Mouse (Mus musculus) forebrain, embryonic 14.5 days (tissue): Measurements from ENCODE around the gene Ddx55. TPM values are rescaled to one million over a fixed set of nuclear protein-coding genes. Genes with fewer than 3 reads are reported as not detected.

ENCODE experiments used
- ATAC-seq: fragments of 200-750 bp; cut with Nextera tagmentation; 2 replicates; pipeline ENCODE4 v1.8.0; 2017; ENCODE audit warnings: mild to moderate bottlenecking, moderate library complexity
- DNase-seq: peaks from one replicate; pipeline ENCODE4 v3.0.0-alpha.2; 2015; ENCODE audit warnings: low spot score
- H3K27ac ChIP-seq: fragments of 300-500 bp; sonication (generic); 2 replicates; pipeline ENCODE4 v1.5.1; 2014; ENCODE audit warnings: low read depth, mild to moderate bottlenecking, control low read depth, low read length, moderate library complexity
- H3K27me3 ChIP-seq: fragments of 300-500 bp; sonication (generic); replicated peaks from 2 replicates; pipeline ENCODE4 v1.6.1; 2014; ENCODE audit warnings: low read length, control low read depth, mixed read lengths; ENCODE audit not compliant: control insufficient read depth, insufficient read depth
- H3K36me3 ChIP-seq: fragments of 300-500 bp; sonication (generic); 2 replicates; pipeline ENCODE4 v1.6.1; 2014; ENCODE audit warnings: low read length, control low read depth; ENCODE audit not compliant: control insufficient read depth, insufficient read depth
- H3K4me1 ChIP-seq: fragments of 300-500 bp; sonication (generic); 2 replicates; pipeline ENCODE4 v1.6.1; 2014; ENCODE audit warnings: antibody characterized with exemption, low read length, control low read depth; ENCODE audit not compliant: control insufficient read depth, insufficient read depth
- H3K4me2 ChIP-seq: fragments of 300-500 bp; sonication (generic); 2 replicates; pipeline ENCODE4 v1.6.1; 2014; ENCODE audit warnings: mild to moderate bottlenecking, control low read depth, low read length
- H3K4me3 ChIP-seq: fragments of 300-500 bp; sonication (generic); 2 replicates; pipeline ENCODE4 v1.5.1; 2014; ENCODE audit warnings: low read depth, low read length, control low read depth
- H3K9ac ChIP-seq: fragments of 300-500 bp; sonication (generic); 2 replicates; pipeline ENCODE4 v1.6.1; 2014; ENCODE audit warnings: mild to moderate bottlenecking, low read length, control low read depth, moderate library complexity
- H3K9me3 ChIP-seq: fragments of 300-500 bp; sonication (generic); replicated peaks from 2 replicates; pipeline ENCODE4 v1.6.1; 2016; ENCODE audit warnings: low read length, control low read depth, mixed read lengths; ENCODE audit not compliant: control insufficient read depth
- WGBS: fragments of 180-500 bp; shearing (Covaris S2); extraction: QIAGEN DNeasy Blood & Tissue Kit; methylation state at CpG from one replicate; pipeline ENCODE4 v1.1.7; 2014; 5-methylcytosine and 5-hydroxymethylcytosine counted together
- polyA plus RNA-seq: library from polyadenylated mRNA; unstranded; fragments of >200 nt; fragmentation: Nextera tagmentation; extraction: Ambion mirVana; gene quantifications from 2 replicates; pipeline ENCODE4 v1.2.1, GENCODE M21; 2014

The Ddx55 gene
- polyA plus RNA-seq, 1 experiment from 2014 or later = 16.8 TPM

GRCm38 (mm10) chr5:124618711-124619110 lies 66.0 kb downstream of the Ddx55 start:
- H3K9ac ChIP-seq = no peak overlapping the region
- H3K27ac ChIP-seq = no peak overlapping the region
- H3K4me3 ChIP-seq = no peak overlapping the region
- H3K27me3 ChIP-seq = no peaks in the 10 kb centered on the region
- H3K4me1 ChIP-seq = no peaks in the 10 kb centered on the region
- peaks cover 19% of the 10 kb centered on the region for H3K36me3 ChIP-seq
- H3K4me2 ChIP-seq = no peak overlapping the region
- 85% methylated on average over 10 of the region's 10 CpGs for WGBS
- DNase-seq (no peak), ATAC-seq (no peak)
- no peaks in the 10 kb centered on the region for H3K9me3 ChIP-seq

Other genes starting within 250 kb of the Ddx55 start
- gene Mphosph9, start 224.9 kb upstream of the Ddx55 start, polyA plus RNA-seq = 13.5 and 16.6 TPM in 2 replicates
- 12.5 and 15.3 TPM in 2 replicates for gene 2810006K23Rik, start 224.8 kb upstream of the Ddx55 start, polyA plus RNA-seq
- gene Cdk2ap1, start 189.8 kb upstream of the Ddx55 start, polyA plus RNA-seq = 85.4 and 112 TPM in 2 replicates
- 64.7 and 85.1 TPM in 2 replicates for gene Sbno1, start 126.9 kb upstream of the Ddx55 start, polyA plus RNA-seq
- gene Kmt5a, start 112.9 kb upstream of the Ddx55 start, polyA plus RNA-seq = 21.7 and 24.2 TPM in 2 replicates
- 29.4 and 31.7 TPM in 2 replicates for gene Rilpl2, start 74.5 kb upstream of the Ddx55 start, polyA plus RNA-seq
- 14.3 and 14.7 TPM in 2 replicates for gene Snrnp35, start 69.7 kb upstream of the Ddx55 start, polyA plus RNA-seq
- gene Rilpl1, start 21.5 kb upstream of the Ddx55 start, polyA plus RNA-seq = 10.4 and 11.0 TPM in 2 replicates
- 416 and 423 TPM in 2 replicates for gene Tmed2, start 12.2 kb upstream of the Ddx55 start, polyA plus RNA-seq
- gene Eif2b1, start 26.3 kb downstream of the Ddx55 start, polyA plus RNA-seq = 79.9 and 81.9 TPM in 2 replicates
- gene Gtf2h3, start 26.3 kb downstream of the Ddx55 start, polyA plus RNA-seq = 62.9 and 67.3 TPM in 2 replicates
- 36.6 and 38.2 TPM in 2 replicates for gene Atp6v0a2, start 75.7 kb downstream of the Ddx55 start, polyA plus RNA-seq
- 0.09 and 0.22 TPM in 2 replicates for gene Dnah10, start 172.2 kb downstream of the Ddx55 start, polyA plus RNA-seq